Mouse (Mus musculus): ENCODE data around the gene Zbtb39. TPM values are rescaled to one million over a fixed set of nuclear protein-coding genes. Genes with fewer than 3 reads are reported as not detected.
"Not testable (repeated sequence)": the region's sequence is repeated elsewhere in the genome, so short reads cannot be mapped to it uniquely, and the experiment has no call there.

The Zbtb39 gene
- total RNA-seq, 2 experiments from 2014 or later, result 6.6 to 7.2 TPM

GRCm38 (mm10) chr10:127739661-127740161, 373 bp downstream of the Zbtb39 start:
- no peak for DNase-seq

GRCm38 (mm10) chr10:127744661-127745060, 5.3 kb downstream of the Zbtb39 start:
- peak; percentile 62 for TF ChIP-seq CTCF (IDR thresholded peaks at IDR 0.05)
- intact Hi-C loops (cut with DNase I), result no loop called here
- Histone ChIP-seq H3K27ac (no peak overlapping the region), H3K4me3 (no peak overlapping the region)
- peak; percentile 44 for DNase-seq

More at GRCm38 (mm10) chr10:127739661-127740161, 373 bp downstream of the Zbtb39 start:
- Histone ChIP-seq H3K27ac (peak overlapping the region; percentile 86), H3K4me3 (peak overlapping the region; percentile 92)
- intact Hi-C loops (cut with DNase I), result loop anchor here (2.0 to 5.0 kb wide), 3 partner anchors 97 to 273 kb away; partner anchors contain the start of gene Stat6
- TF ChIP-seq CTCF (IDR thresholded peaks at IDR 0.05), result no peak

- Histone ChIP-seq H3K27ac (no peak overlapping the region), H3K4me3 (no peak overlapping the region)
- no peak for TF ChIP-seq CTCF (IDR thresholded peaks at IDR 0.05)
- no peak for DNase-seq
- intact Hi-C loops (cut with DNase I), result no loop called here
Observed at GRCm38 (mm10) chr10:127745886-127746285, 6.5 kb downstream of the Zbtb39 start.

GRCm38 (mm10) chr10:127747254-127747653, 7.9 kb downstream of the Zbtb39 start:
- no peak overlapping the region for H3K27ac ChIP-seq
- no peak overlapping the region for H3K4me3 ChIP-seq
- intact Hi-C loops (cut with DNase I), result no loop called here
- TF ChIP-seq CTCF (IDR thresholded peaks at IDR 0.05), result no peak
- no peak for DNase-seq

GRCm38 (mm10) chr10:127748847-127749612, 9.7 kb downstream of the Zbtb39 start:
- DNase-seq, result no peak
- TF ChIP-seq CTCF (IDR thresholded peaks at IDR 0.05), result no peak
- Histone ChIP-seq H3K4me3 (peak overlapping the region; percentile 56), H3K27ac (peak overlapping the region; percentile 63)
- intact Hi-C loops (cut with DNase I), result no loop called here

- DNase-seq, result no peak
- H3K4me3 ChIP-seq, result peak overlapping the region; percentile 56
- no peak for TF ChIP-seq CTCF (IDR thresholded peaks at IDR 0.05)
- intact Hi-C loops (cut with DNase I), result no loop called here
- peak overlapping the region; percentile 63 for H3K27ac ChIP-seq
Observed at GRCm38 (mm10) chr10:127750136-127750777, 10.9 kb downstream of the Zbtb39 start.

- intact Hi-C loops (cut with DNase I), result no loop called here
- H3K4me3 ChIP-seq, result peak within 1 kb of the TSS; percentile 56; the same call in 1 of the 2 replicates
- no peak for DNase-seq
- peak within 1 kb of the TSS; percentile 8; the same call in 1 of the 2 replicates for H3K27ac ChIP-seq
- TF ChIP-seq CTCF (IDR thresholded peaks at IDR 0.05), result no peak
Observed at GRCm38 (mm10) chr10:127751548-127751947, 12.2 kb downstream of the Zbtb39 start, which contains the start of gene Gpr182. TSS of gene Gpr182 (minus strand) at chr10:127751732.

- TF ChIP-seq CTCF (IDR thresholded peaks at IDR 0.05), result no peak
- intact Hi-C loops (cut with DNase I), result no loop called here
- no peak overlapping the region for H3K4me3 ChIP-seq
- no peak overlapping the region for H3K27ac ChIP-seq
- DNase-seq, result no peak
Observed at GRCm38 (mm10) chr10:127754566-127755166, 15.3 kb downstream of the Zbtb39 start.

GRCm38 (mm10) chr10:127755246-127755645, 15.9 kb downstream of the Zbtb39 start:
- H3K27ac ChIP-seq, result no peak overlapping the region
- intact Hi-C loops (cut with DNase I), result no loop called here
- no peak overlapping the region for H3K4me3 ChIP-seq
- TF ChIP-seq CTCF (IDR thresholded peaks at IDR 0.05), result no peak
- DNase-seq, result no peak

GRCm38 (mm10) chr10:127755770-127756468, 16.6 kb downstream of the Zbtb39 start:
- Histone ChIP-seq H3K27ac (peak overlapping the region; percentile 44), H3K4me3 (peak overlapping the region; percentile 49)
- no peak for TF ChIP-seq CTCF (IDR thresholded peaks at IDR 0.05)
- DNase-seq, result no peak
- intact Hi-C loops (cut with DNase I), result no loop called here

GRCm38 (mm10) chr10:127759181-127760110, 20.1 kb downstream of the Zbtb39 start, which contains the start of the genes Rdh1 and Rdh16f1:
TSS of gene Rdh1 (plus strand) at chr10:127759721.
TSS of gene Rdh16f1 (plus strand) at chr10:127759787.
- intact Hi-C loops (cut with DNase I), result no loop called here
- no peak for DNase-seq
- no peak within 1 kb of the TSS for H3K4me3 ChIP-seq
- TF ChIP-seq CTCF (IDR thresholded peaks at IDR 0.05), result no peak
- H3K27ac ChIP-seq, result no peak within 1 kb of the TSS

- H3K4me3 ChIP-seq; DNase-seq; intact Hi-C loops (cut with DNase I): not testable (repeated sequence)
Observed at GRCm38 (mm10) chr10:127762926-127763325, 23.6 kb downstream of the Zbtb39 start.

More at GRCm38 (mm10) chr10:127762926-127763325, 23.6 kb downstream of the Zbtb39 start:
- not testable (repeated sequence) for H3K27ac ChIP-seq

All from gastrocnemius, adult 2 months (tissue).